Mouse (Mus musculus): ENCODE results near the gene Spata1.

DNA sequence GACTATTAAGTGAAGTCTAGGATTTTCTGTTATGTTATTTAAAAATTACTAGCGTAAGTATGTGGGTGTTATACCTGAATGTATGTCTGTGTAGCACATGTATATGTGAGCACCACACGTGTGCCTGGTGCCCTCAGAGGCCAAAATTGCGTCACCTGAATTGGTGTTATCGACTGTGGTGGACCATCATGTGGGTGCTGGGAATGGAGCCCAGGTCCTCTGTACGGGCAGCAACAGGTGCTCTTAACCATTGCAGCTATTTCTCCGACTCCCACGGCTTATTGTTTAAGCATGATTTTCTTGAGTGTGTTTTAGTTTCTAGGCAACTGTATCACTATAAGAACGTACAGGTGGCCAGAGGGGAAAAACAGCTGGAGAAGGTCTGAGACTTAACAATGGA, 63.4 kb downstream of the Spata1 start:
- TF ChIP-seq POLR2A (IDR thresholded peaks at IDR 0.05; ENCODE audit: borderline replicate concordance, low read depth, low read length) (no peak), CTCF (IDR thresholded peaks at IDR 0.05; ENCODE audit: low read depth, low read length) (no peak)

All from bone marrow macrophage, adult 2 months (primary cell).